Mouse (Mus musculus) MEL (cell line): ENCODE measurements around the gene Ugt1a6b.

ENCODE experiments used
- CTCF ChIP-seq, 3 experiments: IDR thresholded peaks in 2 of 3; conservative IDR thresholded peaks in 1 of 3; 2 replicates each; pipeline ENCODE4 v1.5.1; 2011 to 2012; ENCODE audit warnings: low read length in 3 of 3, low read depth in 2 of 3, mild to moderate bottlenecking in 2 of 3, improper control_type of control experiment in 1 of 3, inconsistent platforms in 1 of 3, mixed read lengths in 1 of 3, moderate library complexity in 1 of 3; ENCODE audit not compliant: control insufficient read depth in 1 of 3, insufficient read depth in 1 of 3, poor library complexity in 1 of 3, severe bottlenecking in 1 of 3
- GATA1 ChIP-seq: IDR thresholded peaks from 2 replicates; pipeline ENCODE4 v1.6.1; 2011; ENCODE audit warnings: low read depth, low read length, improper control_type of control experiment
- HCFC1 ChIP-seq: IDR thresholded peaks from 2 replicates; pipeline ENCODE4 v1.6.1; 2012; ENCODE audit warnings: low read depth, mild to moderate bottlenecking, inconsistent platforms, low read length, improper control_type of control experiment, moderate library complexity
- POLR2A ChIP-seq, 2 experiments: IDR thresholded peaks; 2 replicates each; pipeline ENCODE4 v1.6.1; 2011 to 2012; ENCODE audit warnings: low read length in 2 of 2, mild to moderate bottlenecking in 2 of 2, control low read depth in 1 of 2, improper control_type of control experiment in 1 of 2, low read depth in 1 of 2, moderate library complexity in 1 of 2; ENCODE audit not compliant: control insufficient read depth in 1 of 2, insufficient read depth in 1 of 2, poor library complexity in 1 of 2
- SMC3 ChIP-seq: IDR thresholded peaks from 2 replicates; pipeline ENCODE4 v1.6.1; 2011; ENCODE audit warnings: low read depth, low read length, improper control_type of control experiment

- TF ChIP-seq CTCF (IDR thresholded peaks at IDR 0.05 in 2 of 3, conservative IDR thresholded peaks at IDR 0.05 in 1 of 3; ENCODE audit: control insufficient read depth in 1 of 3, insufficient read depth in 1 of 3, low read depth in 2 of 3, low read length in 3 of 3, poor library complexity in 1 of 3, severe bottlenecking in 1 of 3), result no peak
- no peak for TF ChIP-seq POLR2A (IDR thresholded peaks at IDR 0.05; ENCODE audit: control insufficient read depth in 1 of 2, insufficient read depth in 1 of 2, low read depth in 1 of 2, low read length in 2 of 2, poor library complexity in 1 of 2)
- no peak for TF ChIP-seq HCFC1
- no peak for TF ChIP-seq GATA1
- TF ChIP-seq SMC3, result no peak
Measured at GRCm38 (mm10) chr1:88074471-88074870, 28.6 kb upstream of the Ugt1a6b start.
